Mouse (Mus musculus): ENCODE data around the gene Otos. TPM values are rescaled to one million over a fixed set of nuclear protein-coding genes. Genes with fewer than 3 reads are reported as not detected.
A peak's percentile ranks its signal among the peaks of the same experiment; 100 is the strongest.

Otos gene
- total RNA-seq, 2 experiments from 2014 or later, result not detected

DNA sequence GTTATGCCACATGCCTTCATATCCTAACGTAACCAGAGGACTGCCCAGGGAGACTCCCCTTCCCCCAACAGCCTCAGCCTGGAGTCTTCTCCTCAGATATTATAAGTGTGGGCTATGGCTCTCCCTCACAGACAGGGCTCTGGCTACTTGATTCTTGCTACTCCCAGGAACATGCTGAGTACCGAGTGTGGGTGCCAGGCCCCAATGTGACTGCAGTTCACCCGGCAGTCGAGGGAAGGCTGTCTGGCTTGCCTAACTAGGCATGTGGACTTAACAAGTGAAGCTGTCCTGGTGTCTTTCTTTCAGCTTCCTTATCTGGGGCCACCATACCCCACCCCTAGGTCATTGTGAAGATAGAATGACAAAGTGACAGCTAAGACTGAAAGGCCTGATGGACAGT is 5.0 kb downstream of the Otos start:
- TF ChIP-seq CTCF (IDR thresholded peaks at IDR 0.05), result no peak
- Histone ChIP-seq H3K27ac (no peak overlapping the region), H3K4me3 (no peak overlapping the region)
- intact Hi-C loops (cut with DNase I), result no loop called here
- DNase-seq, result no peak

- TF ChIP-seq CTCF (IDR thresholded peaks at IDR 0.05), result no peak
- DNase-seq, result peak; percentile 95
- Histone ChIP-seq H3K4me3 (peak within 1 kb of the TSS; percentile 91), H3K27ac (peak within 1 kb of the TSS; percentile 89)
- intact Hi-C loops (cut with DNase I), result no loop called here
These were observed 6.9 kb downstream of the Otos start, which contains the start of gene Cops9 for GRCm38 (mm10) chr1:92641514-92642272. Gene Cops9 (minus strand): TSS chr1:92641985.

DNA sequence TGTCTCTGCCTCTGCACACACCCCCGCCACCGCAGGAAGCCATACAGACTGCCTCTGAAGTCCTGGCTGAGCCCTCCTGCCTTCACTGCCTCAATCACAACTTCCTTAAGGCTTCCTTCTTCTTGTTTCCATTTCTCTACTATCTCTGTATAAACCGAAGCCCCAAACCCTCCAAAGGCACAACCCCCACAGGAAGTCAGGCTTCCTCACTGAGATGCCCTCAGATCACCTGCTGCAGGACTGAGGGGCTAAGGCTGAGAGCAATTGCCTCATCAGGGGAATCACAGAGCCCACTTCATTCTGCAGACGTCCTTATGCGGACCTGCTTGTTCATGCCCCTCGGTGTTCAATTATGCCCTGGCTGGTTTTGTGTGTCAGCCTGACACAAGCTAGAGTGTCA is 8.2 kb downstream of the Otos start:
- Histone ChIP-seq H3K4me3 (peak overlapping the region; percentile 91), H3K27ac (no peak overlapping the region)
- no peak for DNase-seq
- TF ChIP-seq CTCF (IDR thresholded peaks at IDR 0.05), result no peak
- intact Hi-C loops (cut with DNase I), result no loop called here

GRCm38 (mm10) chr1:92638736-92639135 is 9.9 kb downstream of the Otos start:
- no peak for DNase-seq
- no peak overlapping the region for H3K4me3 ChIP-seq
- no peak for TF ChIP-seq CTCF (IDR thresholded peaks at IDR 0.05)
- H3K27ac ChIP-seq, result no peak overlapping the region
- intact Hi-C loops (cut with DNase I), result no loop called here

DNA sequence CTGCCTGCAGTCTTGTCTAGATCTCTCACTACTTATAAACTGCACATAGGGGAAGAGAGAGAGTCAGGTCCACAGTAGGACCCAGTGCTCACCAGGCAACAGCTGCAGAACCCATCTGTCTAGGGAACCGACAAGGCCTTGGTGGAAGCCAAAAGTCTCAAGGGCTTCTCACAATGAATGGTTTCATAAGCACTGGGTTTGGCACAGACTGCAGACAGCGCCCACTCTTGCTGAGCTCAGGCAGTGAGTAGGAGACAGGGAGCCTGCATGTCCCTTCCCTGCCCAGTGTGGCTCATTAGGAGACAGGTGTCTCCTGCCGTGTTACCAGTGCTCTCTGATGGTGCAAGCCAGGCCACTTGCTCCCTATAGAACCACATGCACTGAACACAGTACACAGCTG is 10.5 kb downstream of the Otos start:
- intact Hi-C loops (cut with DNase I), result no loop called here
- DNase-seq, result no peak
- no peak for TF ChIP-seq CTCF (IDR thresholded peaks at IDR 0.05)
- Histone ChIP-seq H3K4me3 (no peak overlapping the region), H3K27ac (no peak overlapping the region)

- no peak overlapping the region for H3K27ac ChIP-seq
- H3K4me3 ChIP-seq, result no peak overlapping the region
- DNase-seq, result no peak
- intact Hi-C loops (cut with DNase I), result no loop called here
- no peak for TF ChIP-seq CTCF (IDR thresholded peaks at IDR 0.05)
These were observed 11.0 kb downstream of the Otos start for GRCm38 (mm10) chr1:92637501-92638172.

GRCm38 (mm10) chr1:92636676-92637075 is 12.0 kb downstream of the Otos start:
- intact Hi-C loops (cut with DNase I), result no loop called here
- Histone ChIP-seq H3K27ac (no peak overlapping the region), H3K4me3 (no peak overlapping the region)
- TF ChIP-seq CTCF (IDR thresholded peaks at IDR 0.05), result no peak
- no peak for DNase-seq

GRCm38 (mm10) chr1:92636015-92636414 is 12.6 kb downstream of the Otos start:
- intact Hi-C loops (cut with DNase I), result no loop called here
- H3K4me3 ChIP-seq, result no peak overlapping the region
- DNase-seq, result no peak
- no peak for TF ChIP-seq CTCF (IDR thresholded peaks at IDR 0.05)
- no peak overlapping the region for H3K27ac ChIP-seq

DNA sequence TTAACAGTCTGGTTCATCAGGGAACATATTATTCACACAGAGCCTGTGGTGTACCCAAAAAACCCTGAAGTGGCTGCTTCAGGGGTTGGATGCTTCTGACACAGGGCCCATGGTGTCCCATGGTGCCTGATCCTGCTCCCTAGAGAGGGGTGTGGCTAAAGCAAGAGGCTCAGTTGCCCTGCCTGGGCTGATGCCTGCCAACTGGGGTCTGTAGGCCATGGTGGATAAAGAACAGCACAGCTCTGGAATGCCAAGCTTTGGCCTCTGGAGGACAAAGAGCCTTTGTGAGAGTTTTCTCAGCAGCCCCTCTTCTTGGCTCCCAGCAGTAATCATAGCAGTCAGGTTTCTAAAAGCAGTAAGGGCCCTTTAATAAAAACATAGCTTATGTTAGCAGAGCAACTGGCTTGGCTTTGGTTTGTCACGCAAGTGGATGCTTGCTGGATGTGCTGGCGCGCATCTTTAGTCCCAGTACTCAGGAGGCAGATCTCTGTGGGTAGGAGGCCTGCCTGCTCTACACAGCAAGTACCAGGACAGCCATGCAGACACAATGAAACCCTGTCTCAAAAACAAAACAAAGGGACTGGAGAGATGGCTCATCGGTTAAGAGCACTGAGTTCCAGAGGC is 13.6 kb downstream of the Otos start:
- Histone ChIP-seq H3K4me3 (no peak overlapping the region), H3K27ac (no peak overlapping the region)
- no peak for DNase-seq
- TF ChIP-seq CTCF (IDR thresholded peaks at IDR 0.05), result no peak
- intact Hi-C loops (cut with DNase I), result no loop called here

DNA sequence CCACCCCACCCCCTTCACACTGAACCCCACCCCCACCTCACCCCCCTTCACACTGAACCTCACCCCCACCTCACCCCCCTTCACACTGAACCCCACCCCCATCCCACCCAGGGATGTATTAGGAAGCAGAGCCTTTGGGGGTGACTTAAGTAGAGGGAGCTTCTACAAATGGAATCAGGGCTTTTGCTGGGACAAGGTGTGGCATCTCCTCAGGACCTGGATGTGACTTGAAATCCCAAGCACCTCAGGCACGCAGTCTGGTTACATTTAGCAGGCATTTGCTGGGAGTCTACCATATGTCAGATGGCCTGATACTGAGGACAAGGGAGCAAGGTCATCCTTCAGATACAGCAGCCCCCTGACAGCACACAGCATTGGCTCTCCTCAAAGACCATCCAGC is 14.1 kb downstream of the Otos start:
- no peak for TF ChIP-seq CTCF (IDR thresholded peaks at IDR 0.05)
- intact Hi-C loops (cut with DNase I), result no loop called here
- DNase-seq, result no peak
- Histone ChIP-seq H3K4me3 (no peak overlapping the region), H3K27ac (no peak overlapping the region)

GRCm38 (mm10) chr1:92633726-92634125 is 14.9 kb downstream of the Otos start:
- intact Hi-C loops (cut with DNase I), result no loop called here
- no peak for TF ChIP-seq CTCF (IDR thresholded peaks at IDR 0.05)
- H3K4me3 ChIP-seq, result no peak overlapping the region
- no peak for DNase-seq
- no peak overlapping the region for H3K27ac ChIP-seq

- no peak for DNase-seq
- Histone ChIP-seq H3K4me3 (no peak overlapping the region), H3K27ac (no peak overlapping the region)
- intact Hi-C loops (cut with DNase I), result no loop called here
- TF ChIP-seq CTCF (IDR thresholded peaks at IDR 0.05), result no peak
These were observed 15.7 kb downstream of the Otos start for GRCm38 (mm10) chr1:92632948-92633347.

DNA sequence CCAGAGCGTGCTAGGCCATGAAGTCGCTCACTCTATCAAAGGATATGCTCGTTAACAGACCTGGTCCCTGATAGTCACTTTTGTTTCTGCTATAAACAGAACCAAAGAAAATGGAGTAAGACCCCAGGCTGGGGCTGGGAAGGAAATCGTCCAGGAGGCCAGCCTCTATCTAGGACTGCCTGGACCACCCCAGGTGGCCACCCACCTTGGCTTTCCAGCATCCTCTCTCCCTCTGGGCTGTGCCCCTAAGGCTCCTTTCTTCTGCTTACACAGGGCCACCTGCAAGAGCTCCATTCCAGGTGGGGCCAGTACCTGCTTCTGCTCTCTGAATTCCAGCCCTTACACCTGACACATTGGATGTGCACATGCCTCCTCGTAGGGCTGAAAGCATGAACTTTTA is 16.4 kb downstream of the Otos start:
- no peak for TF ChIP-seq CTCF (IDR thresholded peaks at IDR 0.05)
- intact Hi-C loops (cut with DNase I), result no loop called here
- DNase-seq, result no peak
- no peak overlapping the region for H3K4me3 ChIP-seq
- no peak overlapping the region for H3K27ac ChIP-seq

Data from gastrocnemius, adult 2 months (tissue).